Mouse (Mus musculus) liver, adult 2 months (tissue): Measurements from ENCODE around the gene Kdm6a.

Experiments
- CTCF ChIP-seq: fragments of 200-500 bp; IDR thresholded peaks from 2 replicates; pipeline ENCODE4 v1.5.1; 2011; ENCODE audit warnings: low read depth, low read length, control low read depth
- POLR2A ChIP-seq: fragments of 200-500 bp; IDR thresholded peaks from 2 replicates; pipeline ENCODE4 v1.6.1; 2011; ENCODE audit warnings: low read length, control low read depth; ENCODE audit not compliant: insufficient read depth; ENCODE audit errors: extremely low read depth

GRCm38 (mm10) chrX:18278561-18278960, 116.2 kb downstream of the Kdm6a start:
- TF ChIP-seq POLR2A = no peak
- TF ChIP-seq CTCF = no peak
